Mouse (Mus musculus): ENCODE data around the gene Dppa5a. TPM values are rescaled to one million over a fixed set of nuclear protein-coding genes. Genes with fewer than 3 reads are reported as not detected.

Gene Dppa5a
- not detected in 2 replicates for total RNA-seq (2023)

DNA sequence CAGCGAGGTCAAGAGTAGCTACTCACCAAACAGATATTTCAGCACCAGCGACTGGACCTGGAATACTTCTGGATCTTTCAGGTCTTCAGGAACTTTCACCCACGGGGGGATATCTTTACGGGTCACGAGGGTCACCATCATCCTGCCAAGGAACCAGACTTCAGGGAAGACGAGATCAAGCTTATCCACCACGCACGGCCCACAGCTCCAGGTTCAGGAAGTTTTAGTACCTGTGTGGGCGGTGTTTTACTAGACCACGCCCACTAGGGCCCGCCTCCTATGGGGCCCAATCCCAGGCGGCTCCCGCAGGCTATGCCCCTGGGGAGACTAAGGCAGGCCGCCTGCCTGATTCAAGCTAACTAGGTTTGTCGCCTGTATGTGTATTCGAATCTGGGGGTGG, at the start of gene Dppa5a:
Gene Dppa5a, minus strand, starts transcription at position 219 of the 400 bp plus-strand sequence.

DNA sequence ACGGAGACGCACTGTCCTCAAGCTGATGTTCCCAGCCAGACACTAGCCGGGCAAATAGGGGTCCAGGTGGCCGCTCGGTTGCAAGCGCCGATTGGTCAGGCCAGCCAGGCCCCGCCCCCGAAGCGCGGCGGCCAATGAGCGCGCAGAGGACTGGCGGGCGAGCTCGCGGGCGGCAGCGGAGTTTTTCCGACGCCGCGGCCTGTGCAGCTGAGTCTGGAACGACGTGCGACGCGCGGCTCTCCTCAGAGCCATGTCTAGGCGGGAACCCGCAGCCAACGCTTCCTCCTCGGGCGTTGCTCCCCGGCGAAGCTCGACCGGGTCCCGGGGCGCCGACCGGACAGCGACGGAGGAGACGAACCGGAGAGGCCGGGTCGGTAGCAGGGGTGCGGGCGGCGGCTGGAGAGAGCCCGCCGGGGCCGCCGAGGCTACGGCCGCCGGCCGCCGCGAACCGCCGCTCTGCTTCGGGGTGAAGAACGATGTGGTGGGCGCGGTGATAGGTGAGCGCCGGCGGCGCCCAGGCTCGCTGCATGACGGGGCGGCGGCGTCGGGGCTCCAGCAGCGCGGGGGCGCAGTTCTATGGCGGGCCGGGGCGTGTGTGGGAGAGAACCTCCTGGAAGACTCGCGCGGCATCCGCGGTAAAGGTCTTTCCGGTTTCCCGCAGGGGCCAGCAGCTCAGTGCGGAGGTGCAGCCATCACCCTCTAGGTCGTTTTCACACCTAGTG, 27.8 kb upstream of the Dppa5a start, which contains the start of gene Ddx43:
Gene Ddx43, plus strand, starts transcription at position 148 of the 722 bp plus-strand sequence.

DNA sequence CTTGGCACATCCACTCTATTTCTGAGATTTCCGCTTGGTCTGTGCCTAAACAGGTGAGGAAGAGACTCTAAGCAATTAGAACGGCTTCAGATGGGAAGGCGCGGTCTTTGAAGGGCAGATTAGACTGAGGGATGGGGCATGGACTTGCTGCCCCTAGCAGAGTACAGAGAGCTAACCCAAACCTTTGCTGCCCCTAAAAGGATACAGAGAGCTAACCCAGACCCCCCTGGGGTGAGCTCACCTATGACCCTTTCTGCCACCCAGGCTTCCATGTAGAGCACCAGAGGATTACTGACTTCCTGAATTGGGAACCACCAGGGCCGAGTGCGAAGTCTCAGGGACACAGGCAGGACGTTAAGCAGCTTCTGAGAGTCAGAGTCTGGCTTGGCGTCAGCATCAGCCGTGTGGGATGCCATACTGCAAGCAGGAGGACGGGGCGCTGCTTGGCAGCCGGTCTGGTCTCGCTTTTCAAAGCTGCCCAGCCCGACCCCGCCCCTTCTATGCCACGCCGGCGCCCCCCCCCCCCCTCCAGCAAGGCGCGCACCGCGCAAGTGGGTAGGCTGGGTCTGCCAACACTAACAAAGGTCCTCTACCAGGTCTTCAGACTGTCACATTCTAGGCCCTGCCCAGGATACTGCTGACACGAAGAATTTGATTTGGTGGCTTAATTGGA, 10.3 kb upstream of the Dppa5a start, which contains the start of gene Ooep:
Gene Ooep, minus strand, starts transcription at position 613 of the 673 bp plus-strand sequence.

DNA sequence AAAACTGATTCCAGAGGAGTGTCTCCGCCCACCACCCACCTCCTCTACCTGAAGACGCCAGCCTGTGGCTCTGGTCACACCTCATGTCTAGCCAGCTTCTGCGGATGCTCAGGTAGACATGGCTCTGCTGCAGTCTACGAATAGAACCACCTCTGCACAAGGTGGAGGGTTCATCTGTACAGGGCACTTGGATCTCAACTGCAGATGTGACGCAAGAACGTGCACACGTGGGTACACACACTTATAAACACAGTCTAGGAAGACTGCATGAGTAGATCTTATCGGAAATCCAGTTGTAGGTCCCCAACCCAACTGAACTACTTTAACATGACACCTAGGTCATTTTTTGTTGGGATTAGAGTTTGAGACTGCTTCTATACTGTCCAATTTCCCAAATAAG, 12.4 kb downstream of the Dppa5a start, which contains the start of gene Gsta2:
Gene Gsta2, minus strand, starts transcription at position 178 of the 400 bp plus-strand sequence.

DNA sequence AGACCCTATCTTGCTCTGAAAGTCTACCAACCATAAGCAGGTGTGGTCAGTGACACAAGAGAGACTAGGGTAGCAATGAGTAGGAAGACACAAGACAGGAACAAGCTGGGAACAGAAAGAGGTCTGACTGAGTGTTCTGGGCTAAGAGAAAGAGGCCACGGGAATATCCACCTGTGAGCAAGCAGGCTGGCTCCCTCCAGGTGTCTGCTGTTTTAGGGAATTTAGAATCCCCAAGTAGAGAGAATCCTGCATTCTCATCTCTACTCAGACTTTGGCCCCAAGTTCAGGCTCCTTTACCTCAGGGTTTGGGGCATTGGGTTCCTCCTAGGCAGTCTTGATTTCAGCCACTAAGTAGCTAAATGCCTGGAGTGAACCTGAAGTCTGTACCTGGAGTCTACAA, 40.7 kb downstream of the Dppa5a start, which contains the start of gene Omt2b:
Gene Omt2b, plus strand, starts transcription at position 301 of the 400 bp plus-strand sequence.

Other genes starting within 250 kb of the Dppa5a start
- gene Gsta4, start 185.4 kb downstream of the Dppa5a start, total RNA-seq (2023): not detected in 2 replicates
- not detected in 2 replicates for gene Gsta1, start 137.5 kb downstream of the Dppa5a start, total RNA-seq (2023)
- not detected in 2 replicates for gene Gm3776, start 111.0 kb downstream of the Dppa5a start, total RNA-seq (2023)
- not detected in 2 replicates for gene Gm10639, start 78.3 kb downstream of the Dppa5a start, total RNA-seq (2023)
- not detected in 2 replicates for gene Omt2a, start 53.4 kb downstream of the Dppa5a start, total RNA-seq (2023)
- gene Omt2b, start 40.6 kb downstream of the Dppa5a start, total RNA-seq (2023): not detected in 2 replicates
- not detected in 2 replicates for gene Gsta2, start 12.4 kb downstream of the Dppa5a start, total RNA-seq (2023)
- not detected in 2 replicates for gene Ooep, start 10.5 kb upstream of the Dppa5a start, total RNA-seq (2023)
- not detected in 2 replicates for gene Ddx43, start 27.6 kb upstream of the Dppa5a start, total RNA-seq (2023)
- 8.3 and 10.0 TPM in 2 replicates for gene Cgas, start 75.1 kb upstream of the Dppa5a start, total RNA-seq (2023)
- gene Mto1, start 80.0 kb upstream of the Dppa5a start, total RNA-seq (2023): 10.1 and 11.8 TPM in 2 replicates
- not detected in 2 replicates for gene Gm17324, start 80.6 kb upstream of the Dppa5a start, total RNA-seq (2023)
- gene Eef1a1, start 121.0 kb upstream of the Dppa5a start, total RNA-seq (2023): 2,596 and 2,621 TPM in 2 replicates
- 5.6 and 8.7 TPM in 2 replicates for gene Slc17a5, start 219.9 kb upstream of the Dppa5a start, total RNA-seq (2023)
- 0.29 and 0.57 TPM in 2 replicates for gene Cd109, start 247.4 kb upstream of the Dppa5a start, total RNA-seq (2023)

All from neutrophil, adult 65 days (primary cell).